Mouse (Mus musculus): ENCODE data around the gene Pla2g4c. TPM values are rescaled to one million over a fixed set of nuclear protein-coding genes. Genes with fewer than 3 reads are reported as not detected.
"Not testable (repeated sequence)": the region's sequence is repeated elsewhere in the genome, so short reads cannot be mapped to it uniquely, and the experiment has no call there.

Gene Pla2g4c
- total RNA-seq (2022) = under 1 TPM; 0.12 to 0.32 (median 0.15) TPM

DNA sequence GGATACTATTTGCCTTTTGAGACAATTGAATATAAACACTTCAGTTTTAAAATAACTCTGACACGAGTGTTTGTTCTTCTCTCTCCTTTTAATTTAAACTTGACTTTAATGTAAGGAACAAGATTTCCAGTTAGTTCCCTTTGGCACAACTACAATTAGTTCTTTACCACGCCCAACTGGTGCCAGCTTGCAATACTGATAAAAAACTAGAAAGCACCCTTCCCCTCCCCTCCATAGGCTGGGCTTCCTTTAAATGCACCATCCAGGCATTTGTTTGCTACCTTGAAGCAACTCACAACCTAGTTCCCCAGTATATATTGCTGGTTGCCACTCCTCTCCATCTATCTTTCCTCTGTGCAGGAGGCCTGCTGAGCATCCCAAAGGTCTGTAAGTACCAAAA lies at the start of gene Pla2g4c:
Gene Pla2g4c (plus strand): TSS at position 340 of the 400 bp plus-strand sequence.
- DNase-seq (ENCODE audit: low spot score in 2 of 2) = no peak

GRCm38 (mm10) chr7:13277081-13277480 lies 47.4 kb upstream of the Pla2g4c start, which contains the start of gene Lig1:
TSS of gene Lig1 (plus strand) at chr7:13277283.
- no peak for DNase-seq (ENCODE audit: low spot score in 2 of 2)

- DNase-seq (ENCODE audit: low spot score in 2 of 2) = no peak
These were observed 46.6 kb upstream of the Pla2g4c start for GRCm38 (mm10) chr7:13277833-13278232.

GRCm38 (mm10) chr7:13278308-13278891 lies 46.1 kb upstream of the Pla2g4c start, which contains the start of gene Zswim9:
TSS of gene Zswim9 (minus strand) at chr7:13278721.
- DNase-seq (ENCODE audit: low spot score in 2 of 2) = peak; percentile 87 to 91

- DNase-seq (ENCODE audit: low spot score in 2 of 2) = not testable (repeated sequence)
These were observed 45.5 kb upstream of the Pla2g4c start for GRCm38 (mm10) chr7:13278957-13279356.

DNA sequence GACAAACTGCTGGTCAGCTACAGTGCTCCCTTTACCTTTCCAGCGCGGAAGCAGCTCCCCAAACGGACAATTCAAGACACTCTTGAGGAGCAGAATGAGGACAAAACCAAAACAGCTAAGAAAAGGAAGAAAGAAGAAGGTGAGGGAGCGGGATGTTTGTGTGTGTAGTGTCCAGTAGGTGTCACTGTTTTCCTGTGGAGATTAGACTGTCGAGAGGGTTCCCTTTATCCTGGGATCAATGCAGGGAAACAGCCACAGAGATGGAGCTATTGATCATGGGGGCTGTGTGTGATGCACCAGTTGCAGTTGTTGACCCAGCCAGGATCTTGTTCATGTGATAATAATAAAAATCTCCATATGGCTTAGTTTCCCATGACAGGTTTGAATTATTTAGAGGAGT lies 35.8 kb upstream of the Pla2g4c start:
- no peak for DNase-seq (ENCODE audit: low spot score in 2 of 2)

DNA sequence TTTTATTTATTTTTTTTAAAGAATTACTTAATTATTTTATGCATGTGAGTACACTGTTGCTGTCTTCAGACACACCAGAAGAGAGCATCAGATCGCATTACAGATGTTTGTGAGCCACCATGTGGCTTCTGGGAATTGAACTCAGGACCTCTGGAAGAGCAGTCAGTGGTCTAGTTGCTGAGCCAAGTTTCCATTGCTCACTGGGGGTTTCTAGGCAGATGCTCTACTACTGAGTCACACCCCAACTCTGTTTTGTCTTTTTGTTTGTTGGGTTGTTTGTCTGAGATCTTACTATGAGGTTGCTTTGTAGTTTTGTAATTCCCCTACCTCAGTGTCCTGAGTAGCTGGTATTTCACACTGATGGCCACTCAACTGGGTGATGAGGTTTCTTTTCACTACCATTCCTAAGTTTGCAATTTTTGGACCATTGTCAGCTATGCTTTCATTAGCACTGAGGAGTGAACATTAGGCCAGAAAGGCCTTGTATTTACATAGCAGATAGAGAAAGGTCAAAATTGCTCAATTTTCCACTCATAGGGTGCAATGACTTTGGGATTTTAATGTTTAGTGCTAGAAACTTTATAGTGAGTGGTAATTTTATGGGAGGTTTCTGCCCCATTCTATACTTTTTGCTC lies 34.3 kb upstream of the Pla2g4c start:
- DNase-seq (ENCODE audit: low spot score in 2 of 2) = no peak

- DNase-seq (ENCODE audit: low spot score in 2 of 2) = no peak
These were observed 33.1 kb upstream of the Pla2g4c start for GRCm38 (mm10) chr7:13291370-13291769.

- no peak for DNase-seq (ENCODE audit: low spot score in 2 of 2)
These were observed 30.3 kb upstream of the Pla2g4c start for GRCm38 (mm10) chr7:13293878-13294855.

GRCm38 (mm10) chr7:13295256-13295655 lies 29.2 kb upstream of the Pla2g4c start:
- no peak for DNase-seq (ENCODE audit: low spot score in 2 of 2)

DNA sequence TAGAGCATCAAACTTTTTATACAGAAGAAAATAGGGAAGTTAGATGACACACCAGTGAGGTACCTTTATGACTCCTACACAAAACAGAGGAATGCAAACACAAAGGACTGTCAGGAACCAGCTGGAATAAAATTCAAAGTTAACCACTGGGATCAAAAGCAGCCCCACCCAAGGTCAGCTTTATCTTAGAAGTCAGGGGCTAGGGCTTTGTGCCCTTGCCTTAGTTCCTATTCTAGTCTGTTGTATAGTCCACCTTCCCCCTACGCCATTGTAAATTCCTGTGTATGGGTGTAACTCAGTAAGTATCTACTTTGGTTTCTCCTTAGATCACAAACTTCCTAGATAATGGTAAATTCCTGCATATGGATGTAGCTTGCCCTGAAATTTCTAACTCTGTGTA lies 26.8 kb upstream of the Pla2g4c start:
- DNase-seq (ENCODE audit: low spot score in 2 of 2) = no peak

DNA sequence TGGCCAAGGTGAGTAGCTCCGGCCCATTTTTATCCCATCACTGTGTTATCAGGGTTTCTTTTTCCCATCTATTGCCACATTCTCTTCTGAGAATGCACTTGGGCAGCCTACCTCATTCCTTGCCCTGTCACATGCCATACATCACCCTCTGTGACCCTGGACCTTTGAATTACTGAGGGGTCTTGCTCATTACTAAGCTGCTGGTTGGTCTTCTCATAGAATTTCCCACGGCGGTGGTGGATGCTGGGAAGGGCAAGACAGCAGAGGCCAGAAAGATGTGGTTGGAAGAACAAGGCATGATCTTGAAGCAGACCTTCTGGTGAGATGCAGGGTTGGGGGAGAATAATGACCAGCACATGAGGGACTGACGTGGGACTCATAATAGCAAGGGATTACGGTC lies 25.6 kb upstream of the Pla2g4c start:
- DNase-seq (ENCODE audit: low spot score in 2 of 2) = no peak

DNA sequence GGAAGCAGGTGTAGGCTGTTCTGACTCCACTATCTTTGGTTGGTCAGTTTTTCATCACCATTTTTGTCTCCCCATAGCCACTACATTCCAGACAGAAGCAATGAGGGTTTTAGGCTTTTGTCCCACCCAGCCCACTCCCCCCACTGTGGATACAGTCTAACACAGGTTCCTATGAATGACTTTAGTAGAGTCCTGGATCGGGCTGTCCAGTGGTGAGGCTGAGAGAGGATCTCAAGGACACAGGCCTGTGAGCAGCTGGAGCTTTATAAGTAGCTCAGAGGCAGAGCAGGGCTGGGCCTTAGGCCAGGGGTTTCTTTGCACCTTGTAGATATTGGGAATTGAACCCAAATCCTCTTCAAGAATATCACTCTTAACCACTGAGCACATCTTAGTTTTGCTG lies 22.8 kb upstream of the Pla2g4c start:
- no peak for DNase-seq (ENCODE audit: low spot score in 2 of 2)

GRCm38 (mm10) chr7:13302780-13303179 lies 21.7 kb upstream of the Pla2g4c start:
- DNase-seq (ENCODE audit: low spot score in 2 of 2) = no peak

GRCm38 (mm10) chr7:13303372-13303771 lies 21.1 kb upstream of the Pla2g4c start:
- DNase-seq (ENCODE audit: low spot score in 2 of 2) = no peak

GRCm38 (mm10) chr7:13309407-13309806 lies 15.0 kb upstream of the Pla2g4c start:
- DNase-seq (ENCODE audit: low spot score in 2 of 2) = no peak

GRCm38 (mm10) chr7:13310493-13311199 lies 13.8 kb upstream of the Pla2g4c start:
- DNase-seq (ENCODE audit: low spot score in 2 of 2) = no peak

DNA sequence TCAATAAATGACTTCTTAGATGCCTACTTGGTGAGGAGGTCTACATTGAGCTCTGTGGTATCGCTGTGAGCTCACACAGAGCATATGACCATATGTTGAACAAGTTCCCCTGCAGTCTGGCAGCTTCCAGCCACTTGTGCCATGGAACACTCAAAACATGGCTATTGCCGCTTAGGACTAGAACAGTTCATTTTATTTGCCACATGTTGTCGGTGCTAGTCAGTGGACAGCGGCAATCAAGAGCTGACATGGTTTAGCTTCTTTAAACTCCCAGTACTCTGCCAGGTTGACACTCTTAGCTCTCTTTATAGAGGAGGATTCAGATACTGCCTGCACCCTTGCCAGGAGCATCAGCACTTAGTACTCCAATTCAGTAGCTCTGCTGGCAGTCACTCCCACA lies 13.1 kb upstream of the Pla2g4c start:
- no peak for DNase-seq (ENCODE audit: low spot score in 2 of 2)

- DNase-seq (ENCODE audit: low spot score in 2 of 2) = no peak
These were observed 10.3 kb upstream of the Pla2g4c start for GRCm38 (mm10) chr7:13314095-13314597.

- no peak for DNase-seq (ENCODE audit: low spot score in 2 of 2)
These were observed 3.0 kb upstream of the Pla2g4c start for GRCm38 (mm10) chr7:13321424-13321823.

GRCm38 (mm10) chr7:13330575-13330974 lies 6.1 kb downstream of the Pla2g4c start:
- no peak for DNase-seq (ENCODE audit: low spot score in 2 of 2)
